Mouse (Mus musculus) 3134 (cell line): Measurements from ENCODE around the gene Rnf182.

Source experiments
- DNase-seq: peaks from one replicate; pipeline ENCODE4 v3.0.0-alpha.2; 2011; ENCODE audit warnings: low spot score; ENCODE audit not compliant: insufficient read length; ENCODE audit errors: extremely low read depth

The Rnf182 gene

GRCm38 (mm10) chr13:43695521-43695920 is 80.0 kb downstream of the Rnf182 start:
- no peak for DNase-seq

DNA sequence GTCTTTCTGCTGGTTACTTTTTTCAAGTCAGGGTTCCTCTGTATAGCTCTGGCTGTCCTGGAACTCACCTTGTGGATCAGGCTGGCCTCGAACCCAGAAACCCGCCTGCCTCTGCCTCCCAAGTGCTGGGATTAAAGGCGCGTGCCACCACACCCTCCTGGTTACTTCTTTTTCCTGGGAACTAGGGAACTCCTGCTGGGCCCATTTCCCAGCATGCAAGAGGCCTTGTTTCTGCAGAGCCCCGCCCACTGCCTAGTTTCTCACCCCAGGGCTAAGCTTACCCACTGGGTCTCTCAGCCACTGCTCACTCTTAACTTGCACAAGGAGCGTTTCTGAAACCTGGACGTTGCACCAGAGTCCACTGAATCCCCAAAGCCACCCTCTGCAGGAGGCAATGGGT is 80.5 kb downstream of the Rnf182 start:
- no peak for DNase-seq

DNA sequence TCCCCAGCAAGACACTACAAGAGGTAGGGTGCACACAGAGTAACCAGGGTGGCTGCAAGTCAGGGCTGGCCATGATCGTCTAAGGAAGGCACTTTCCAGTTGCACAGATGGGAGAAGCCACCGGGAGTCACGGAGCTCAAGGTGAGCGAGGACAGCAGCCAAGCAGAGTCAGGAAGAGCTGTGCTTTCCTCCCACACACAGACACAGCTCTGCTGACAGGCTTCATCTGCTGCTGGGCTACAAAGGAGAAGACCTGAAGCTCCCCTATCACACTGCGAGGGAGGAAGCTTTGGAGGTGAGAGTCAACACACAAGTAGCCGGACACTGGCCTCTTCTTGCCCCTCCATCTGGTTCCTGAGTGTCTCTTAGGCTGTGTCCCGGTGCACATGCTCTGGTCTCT is 83.0 kb downstream of the Rnf182 start:
- DNase-seq, result no peak

- DNase-seq, result no peak
Measured at GRCm38 (mm10) chr13:43703471-43703870, 88.0 kb downstream of the Rnf182 start.

GRCm38 (mm10) chr13:43704533-43705116 is 89.1 kb downstream of the Rnf182 start:
- no peak for DNase-seq

DNA sequence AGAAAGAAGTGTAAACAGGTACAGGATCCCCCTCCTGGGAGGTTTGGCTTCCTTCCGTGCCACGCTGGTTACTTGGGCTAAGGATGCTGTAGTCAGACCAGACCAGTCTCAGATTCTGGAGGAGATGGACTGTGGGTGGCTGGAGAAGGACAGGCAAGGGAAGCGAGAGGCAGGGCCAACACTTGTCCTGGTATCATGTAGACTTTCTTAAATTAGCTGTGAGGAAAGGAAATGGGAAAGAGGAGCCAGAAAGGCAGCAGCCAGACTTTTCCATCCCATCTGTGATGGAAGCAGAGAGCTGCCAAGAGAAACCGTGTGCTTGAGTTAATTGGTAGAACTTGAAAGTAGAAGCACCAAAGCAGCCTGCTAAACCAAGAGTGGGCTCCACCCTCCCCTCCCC is 90.9 kb downstream of the Rnf182 start:
- DNase-seq, result no peak

- no peak for DNase-seq
Measured at GRCm38 (mm10) chr13:43709529-43709928, 94.0 kb downstream of the Rnf182 start.

DNA sequence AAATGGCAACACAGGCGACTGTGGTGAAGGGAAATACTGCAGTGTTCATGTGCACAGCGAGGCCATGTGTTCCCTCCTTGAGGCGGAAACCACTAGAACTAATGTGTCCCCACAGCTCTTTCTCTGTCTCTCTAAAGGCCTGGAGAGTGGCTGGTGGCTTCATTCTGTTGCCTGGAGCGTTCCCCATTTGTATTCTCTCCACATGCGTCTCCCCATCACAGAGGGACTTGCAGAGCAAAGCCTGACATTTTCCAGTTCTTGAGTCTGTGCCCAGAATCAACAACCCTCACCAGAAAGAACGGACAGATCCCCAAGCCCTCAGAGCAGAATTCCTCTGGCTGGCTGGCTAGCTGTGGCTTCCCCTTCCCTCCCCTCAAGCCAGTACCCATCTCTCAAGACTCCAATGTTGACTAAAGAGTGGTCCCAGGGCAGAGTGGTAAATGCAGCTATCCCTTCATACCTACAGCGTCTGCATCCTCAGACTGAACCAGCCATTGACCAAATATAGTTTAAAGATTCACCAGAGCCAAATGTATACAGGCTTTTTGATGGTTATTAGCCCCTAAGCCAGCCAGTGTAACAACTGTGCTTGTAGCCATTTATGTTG is 96.3 kb downstream of the Rnf182 start:
- no peak for DNase-seq

GRCm38 (mm10) chr13:43714741-43715140 is 99.2 kb downstream of the Rnf182 start:
- DNase-seq, result no peak

- no peak for DNase-seq
Measured at GRCm38 (mm10) chr13:43715466-43715865, 100.0 kb downstream of the Rnf182 start.

- no peak for DNase-seq
Measured at GRCm38 (mm10) chr13:43716514-43717036, 101.1 kb downstream of the Rnf182 start.

GRCm38 (mm10) chr13:43718173-43718572 is 102.7 kb downstream of the Rnf182 start:
- DNase-seq, result no peak

DNA sequence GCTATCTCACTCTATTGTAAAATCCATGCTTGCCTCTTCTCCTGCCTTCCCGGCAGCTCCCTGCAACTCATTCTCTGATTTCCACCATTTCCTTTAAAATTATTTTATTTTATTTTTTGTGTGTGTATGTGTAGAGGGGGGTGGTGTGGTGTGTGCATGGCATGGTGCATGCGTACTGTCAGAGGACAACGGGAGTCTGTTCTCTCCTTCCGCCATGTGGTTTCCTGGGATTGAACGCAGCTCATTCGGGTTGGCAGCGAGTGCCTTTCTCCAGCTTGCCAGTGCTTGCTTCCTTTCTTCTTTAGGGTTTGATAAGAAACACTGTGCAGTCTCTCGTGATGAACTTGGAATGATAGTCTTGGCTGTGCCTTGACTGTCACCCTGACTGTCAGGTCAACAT is 105.0 kb downstream of the Rnf182 start:
- DNase-seq, result no peak
